Comparison of ENCODE assay signal across 7 mouse cellular contexts in the genomic region with DNA sequence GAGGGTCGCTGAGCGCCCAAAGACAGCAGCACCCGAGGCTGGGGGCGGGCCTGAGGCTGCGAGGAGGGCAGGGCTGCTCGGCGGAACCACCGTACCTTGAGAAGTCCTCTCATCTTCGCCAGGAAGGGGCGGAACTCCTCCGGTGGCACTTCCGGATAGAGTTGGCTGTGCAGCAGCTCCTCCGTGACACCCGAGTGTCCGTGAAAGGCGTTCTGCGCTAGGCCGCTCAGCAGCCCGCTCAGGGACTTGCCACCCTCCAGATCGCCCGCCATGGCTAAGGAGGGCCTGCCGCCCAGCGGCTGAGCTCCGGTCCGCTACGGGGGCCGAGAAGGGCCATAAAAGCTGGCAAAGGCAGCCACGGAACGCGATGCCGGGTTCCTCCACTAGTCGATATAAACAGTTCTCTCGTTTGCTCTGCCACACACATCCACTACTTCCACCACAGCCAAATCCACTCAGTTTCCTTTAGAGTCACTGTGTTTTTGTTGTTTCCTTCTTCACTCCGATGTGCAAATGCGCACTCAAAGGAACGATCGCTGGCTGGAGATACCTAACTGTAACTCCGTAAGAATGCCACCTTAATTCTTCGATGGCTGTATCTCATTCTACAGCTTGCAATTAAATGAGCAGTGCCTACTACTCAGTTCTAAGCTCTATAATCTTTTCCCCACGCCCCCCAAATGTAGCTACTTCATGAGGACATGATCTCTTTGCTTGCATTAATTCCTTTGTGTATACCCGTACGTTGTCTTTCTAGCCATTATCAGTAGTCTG. TPM values are rescaled to one million over a fixed set of nuclear protein-coding genes. Genes with fewer than 3 reads are reported as not detected.
DNase-seq lines count a peak whose midpoint lies in the region; ATAC-seq lines count a peak whose summit lies in the region.

TSS of gene Gm28048 (minus strand) at position 107 of the 774 bp plus-strand sequence.
TSS of gene Commd1 (minus strand) at position 399 of the 774 bp plus-strand sequence.

- WGBS in intestine, embryonic 14.5 days = 4% methylated on average over 41 of the region's 42 CpGs
- 4% methylated on average over 42 of the region's 42 CpGs for WGBS in midbrain, embryonic 10.5 days

- H3K9me3 ChIP-seq in intestine, embryonic 14.5 days (ENCODE audit: control insufficient read depth, low read length) = no peaks in the 10 kb centered on the region
- no peaks in the 10 kb centered on the region for H3K9me3 ChIP-seq in midbrain, embryonic 10.5 days (replicated peaks)

- H3K36me3 ChIP-seq in intestine, embryonic 14.5 days (ENCODE audit: control insufficient read depth, insufficient read depth, low read length) = peaks cover 17% of the 10 kb centered on the region
- H3K36me3 ChIP-seq in midbrain, embryonic 10.5 days = peaks cover 22% of the 10 kb centered on the region

- peak within 1 kb of the TSS; percentile 64 for H3K4me2 ChIP-seq in intestine, embryonic 14.5 days (ENCODE audit: low read length)

- ATAC-seq in intestine, embryonic 14.5 days (replicated peaks; ENCODE audit: low FRiP score, low TSS enrichment, low read depth) = peak; percentile 95

- H3K4me1 ChIP-seq in intestine, embryonic 14.5 days (replicated peaks; ENCODE audit: control insufficient read depth, insufficient read depth, low read length) = peaks cover 5% of the 10 kb centered on the region
- peaks cover 14% of the 10 kb centered on the region for H3K4me1 ChIP-seq in midbrain, embryonic 10.5 days

- H3K27me3 ChIP-seq in intestine, embryonic 14.5 days (replicated peaks; ENCODE audit: control insufficient read depth, insufficient read depth, low read length) = no peaks in the 10 kb centered on the region
- H3K27me3 ChIP-seq in midbrain, embryonic 10.5 days (ENCODE audit: low read depth, poor library complexity, severe bottlenecking) = no peaks in the 10 kb centered on the region

- H3K4me3 ChIP-seq in intestine, embryonic 14.5 days (ENCODE audit: low read depth, low read length) = peak within 1 kb of the TSS; percentile 59
- H3K4me3 ChIP-seq in midbrain, embryonic 10.5 days = peak within 1 kb of the TSS; percentile 78

- intact Hi-C loops in gastrocnemius, postnatal 14 days (cut with DNase I; ENCODE audit: low total_unique reads) = no loop called here
- intact Hi-C loops in left cerebral cortex, postnatal 25 days (cut with DNase I) = no loop called here

- peak within 1 kb of the TSS; percentile 97 for H3K27ac ChIP-seq in intestine, embryonic 14.5 days (ENCODE audit: low read depth)
- H3K27ac ChIP-seq in midbrain, embryonic 10.5 days (replicated peaks) = peak within 1 kb of the TSS; percentile 94

- peak within 1 kb of the TSS; percentile 70 for H3K9ac ChIP-seq in intestine, embryonic 14.5 days (ENCODE audit: low read length)

- DNase-seq in adrenal gland, adult (ENCODE audit: inconsistent age in 2 of 2, low spot score in 1 of 2) = peak; percentile 95 to 99
- DNase-seq in embryo, embryonic 10.5 days (ENCODE audit: low spot score) = peak; percentile 94
- peak; percentile 98 for DNase-seq in gastrocnemius, postnatal 14 days
- DNase-seq in intestine, embryonic 14.5 days (ENCODE audit: low spot score) = peak; percentile 98
- DNase-seq in left cerebral cortex, postnatal 25 days (ENCODE audit: low spot score in 2 of 2) = peak; percentile 95 to 96
- DNase-seq in midbrain, embryonic 10.5 days (ENCODE audit: low spot score) = peak; percentile 96
- DNase-seq in right cerebral cortex, postnatal 4 days = peak; percentile 98

RNA-seq across cellular contexts. Expression of gene Gm28048, which starts in this region (rescaled TPM):
- 1 to 10 TPM; 3.2 to 3.6 TPM for total RNA-seq in gastrocnemius, postnatal 14 days (2021)
- polyA plus RNA-seq in intestine, embryonic 14.5 days (2014; fragmentation: Nextera tagmentation; extraction: Ambion mirVana) = 15.2 and 16.0 TPM in 2 replicates
- total RNA-seq in left cerebral cortex, postnatal 25 days (2021) = 10 to 100 TPM; 11.3 to 16.0 TPM
- 3.0 and 3.2 TPM in 2 replicates for polyA plus RNA-seq in midbrain, embryonic 10.5 days (2016; fragmentation: Nextera tagmentation; extraction: Ambion mirVana)

RNA-seq across cellular contexts. Expression of gene Commd1, which starts in this region (rescaled TPM):
- 100 to 1,000 TPM; 117 to 122 TPM for total RNA-seq in gastrocnemius, postnatal 14 days (2021)
- polyA plus RNA-seq in intestine, embryonic 14.5 days (2014; fragmentation: Nextera tagmentation; extraction: Ambion mirVana) = 411 and 426 TPM in 2 replicates
- 10 to 100 TPM; 40.3 to 47.2 TPM for total RNA-seq in left cerebral cortex, postnatal 25 days (2021)
- polyA plus RNA-seq in midbrain, embryonic 10.5 days (2016; fragmentation: Nextera tagmentation; extraction: Ambion mirVana) = 385 and 427 TPM in 2 replicates

Comparison
In these comparisons a context has a peak if more than half of its experiments do, and no peak if none do; other contexts are left out.
1. Peak in every context shown above with its lines: DNase-seq, ATAC-seq, H3K4me3 ChIP-seq and H3K27ac ChIP-seq.